Mouse (Mus musculus) lung, postnatal 10 days (tissue): ENCODE data around the gene Aff3.

Source experiments
- DNase-seq: peaks from one replicate; pipeline ENCODE4 v3.0.0; 2021

Gene Aff3

GRCm38 (mm10) chr1:38384457-38385121 lies 280.2 kb downstream of the Aff3 start:
- DNase-seq, result no peak

DNA sequence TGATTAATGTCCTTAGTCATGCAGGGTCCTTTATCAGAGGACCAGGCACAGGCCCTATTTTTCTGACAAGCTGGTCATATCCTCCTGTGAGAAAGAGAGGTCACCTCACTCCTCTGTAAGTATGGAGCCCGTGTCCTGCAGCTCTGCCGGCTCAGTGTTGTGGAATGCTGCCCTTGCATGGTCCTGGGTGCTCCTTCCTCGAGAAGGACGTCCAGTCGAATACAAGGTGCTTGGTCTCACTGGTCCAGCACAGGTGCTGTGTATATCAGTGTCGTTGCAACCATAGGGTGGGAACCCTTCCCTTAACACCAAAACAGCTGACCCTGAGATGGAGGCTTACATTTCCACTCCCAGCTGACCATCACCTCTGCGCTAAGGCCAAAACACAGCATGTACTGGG lies 280.7 kb downstream of the Aff3 start:
- no peak for DNase-seq

- no peak for DNase-seq
These were observed 282.1 kb downstream of the Aff3 start for GRCm38 (mm10) chr1:38382683-38383082.

DNA sequence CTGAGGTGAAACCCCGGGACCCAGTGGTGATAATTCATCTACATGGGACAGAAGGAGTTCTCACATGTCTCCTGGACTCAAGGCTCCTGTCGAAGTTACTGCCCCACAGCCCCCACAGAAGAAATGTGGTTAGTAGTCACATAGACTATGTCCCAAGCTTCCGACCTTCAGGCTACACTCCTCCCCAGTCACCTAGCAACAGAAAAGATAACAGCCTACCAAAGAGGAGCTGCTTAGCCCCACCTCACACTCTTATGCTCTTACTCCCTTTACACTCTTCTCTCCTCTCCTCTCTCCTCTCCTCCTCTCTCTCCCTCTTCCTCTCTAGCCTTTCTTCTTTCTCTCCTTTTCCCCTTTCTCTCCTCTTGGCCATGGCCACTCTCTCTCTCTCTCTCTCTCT lies 286.8 kb downstream of the Aff3 start:
- DNase-seq, result no peak

DNA sequence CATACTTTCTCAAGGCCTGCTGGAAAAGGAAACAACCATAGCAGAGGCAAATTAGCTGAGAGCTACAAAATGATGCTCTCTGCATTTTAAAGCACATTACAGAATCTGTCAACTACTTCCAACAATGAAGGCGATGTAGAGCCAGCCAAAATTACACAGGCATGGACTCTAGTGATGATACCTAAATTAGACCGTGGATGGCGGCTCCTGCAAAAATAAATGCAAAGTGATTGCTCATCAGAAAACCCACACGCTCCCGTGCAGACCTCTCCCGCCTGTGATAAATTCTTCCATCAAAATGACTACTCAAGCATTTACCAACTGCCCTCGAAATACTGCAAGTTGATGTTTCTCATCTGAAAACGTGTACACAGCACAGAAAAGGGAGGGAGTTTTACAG lies 295.6 kb downstream of the Aff3 start:
- DNase-seq, result no peak

- no peak for DNase-seq
These were observed 296.6 kb downstream of the Aff3 start for GRCm38 (mm10) chr1:38368081-38368689.

DNA sequence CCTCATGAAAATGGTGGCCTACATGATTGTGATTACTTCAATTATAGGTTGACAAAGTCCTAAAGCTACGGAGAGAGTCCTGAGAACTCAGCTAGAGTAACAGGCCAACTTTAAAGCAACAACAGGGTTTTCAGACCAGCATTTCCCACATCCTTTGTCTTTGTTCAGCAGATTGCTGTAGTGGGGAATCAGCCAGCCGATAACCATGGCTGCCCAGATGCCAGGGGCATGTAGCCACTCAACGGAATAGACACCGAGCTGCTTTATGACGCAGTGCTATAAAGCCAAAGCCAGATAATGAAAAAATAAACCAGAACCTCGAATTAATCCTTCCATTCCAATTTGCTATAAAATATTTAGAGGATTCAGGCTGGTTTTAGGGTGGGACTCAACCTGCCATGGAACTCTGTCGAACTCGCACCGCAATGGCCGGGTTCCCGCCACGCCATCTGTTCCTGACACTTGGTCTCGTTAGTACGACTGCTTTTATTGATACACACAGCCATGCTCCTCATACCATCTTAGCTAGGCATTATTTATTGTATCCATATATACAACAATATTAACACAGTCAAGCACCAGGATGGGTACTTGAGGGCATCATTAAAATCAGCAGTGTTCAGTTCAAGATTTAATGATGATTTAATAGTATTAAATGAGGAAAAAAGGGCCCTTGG lies 297.2 kb downstream of the Aff3 start:
- no peak for DNase-seq

DNA sequence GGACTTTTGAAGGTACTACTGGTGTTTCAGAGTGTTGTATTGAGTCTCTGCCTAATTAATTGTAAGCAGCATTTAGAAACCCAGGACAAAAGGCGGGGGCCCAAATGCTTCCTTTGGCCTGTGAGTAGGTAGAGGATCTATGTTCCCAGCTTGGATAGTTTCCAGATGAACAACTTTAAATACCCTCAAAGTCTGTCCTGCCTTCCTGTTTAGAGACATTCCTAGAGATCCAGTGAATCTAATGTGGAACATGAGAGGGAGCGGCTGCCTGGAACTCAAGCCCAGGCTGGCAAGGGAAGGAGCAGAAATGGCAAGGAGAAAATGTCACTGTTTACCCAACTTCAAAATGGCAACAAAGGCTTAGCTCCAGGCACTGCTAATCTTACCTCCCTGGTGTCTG lies 300.9 kb downstream of the Aff3 start:
- no peak for DNase-seq

- no peak for DNase-seq
These were observed 302.5 kb downstream of the Aff3 start for GRCm38 (mm10) chr1:38362275-38362674.

DNA sequence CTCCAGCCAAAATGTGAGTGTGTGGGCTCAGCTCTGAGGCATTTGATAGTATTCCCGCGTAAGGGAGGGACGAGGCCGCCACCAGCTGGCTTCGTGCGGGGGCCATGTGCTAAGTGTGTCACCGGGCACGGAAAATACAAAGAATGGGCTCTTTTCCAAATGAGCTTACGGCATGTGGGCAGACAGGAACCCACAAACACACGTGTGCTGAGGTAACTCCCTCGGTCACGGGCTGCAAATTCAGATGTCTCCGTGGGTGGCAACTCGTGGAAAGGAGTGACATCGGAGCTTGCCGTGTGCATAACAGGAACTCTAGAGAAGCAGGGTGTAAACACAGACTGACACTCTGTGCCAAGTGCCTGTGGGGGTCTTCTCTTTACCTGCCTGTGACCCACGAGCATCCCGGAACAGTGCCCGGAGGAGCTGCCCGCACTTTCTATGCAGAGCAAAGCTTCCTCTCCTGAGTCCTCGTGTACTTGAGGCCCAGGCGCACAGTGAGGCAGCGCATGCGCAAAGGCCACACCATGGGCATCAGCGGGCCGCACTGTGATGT lies 305.9 kb downstream of the Aff3 start:
- peak; percentile 50 for DNase-seq

DNA sequence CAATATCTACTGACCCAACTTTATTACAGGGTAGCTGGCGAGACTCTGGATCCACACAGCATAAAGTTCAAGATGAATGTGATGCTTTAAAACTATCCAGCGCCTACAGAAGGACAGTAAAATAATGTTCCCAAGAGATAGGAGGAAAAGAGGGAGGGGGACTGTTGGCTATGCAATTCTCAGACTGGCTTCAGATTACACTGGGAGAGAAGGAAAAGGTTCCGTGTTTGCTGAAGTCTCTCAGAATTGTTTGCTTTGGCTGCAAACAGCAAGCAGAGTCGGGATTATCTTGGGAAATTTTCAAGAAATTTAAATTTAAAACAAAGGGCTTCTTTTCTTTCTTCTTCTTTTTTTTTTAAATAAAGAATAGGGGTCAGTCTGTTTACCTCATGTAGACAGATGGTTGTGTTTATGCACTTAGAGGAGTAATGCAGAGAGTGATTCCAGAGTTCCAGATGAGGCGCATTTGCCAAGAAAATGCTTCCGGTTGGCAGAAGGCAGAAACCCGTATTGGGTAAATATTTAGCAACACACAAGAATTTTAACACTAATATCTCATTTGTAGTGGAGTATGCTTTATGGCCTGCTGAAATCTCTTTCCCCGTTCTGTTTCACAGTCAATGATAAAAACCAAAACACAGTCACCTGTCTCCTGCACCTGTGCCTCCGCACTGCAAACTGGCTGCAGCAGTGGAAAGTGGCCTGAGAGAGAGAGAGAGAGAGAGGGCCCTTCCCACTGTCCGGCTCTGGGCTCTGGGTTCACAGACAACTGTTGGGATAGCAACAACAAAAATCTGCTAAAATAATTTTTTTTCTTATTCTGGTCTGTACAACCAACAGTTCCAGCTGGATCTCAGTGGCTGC lies 306.6 kb downstream of the Aff3 start:
- DNase-seq, result peak; percentile 74

- no peak for DNase-seq
These were observed 310.2 kb downstream of the Aff3 start for GRCm38 (mm10) chr1:38354585-38354984.

DNA sequence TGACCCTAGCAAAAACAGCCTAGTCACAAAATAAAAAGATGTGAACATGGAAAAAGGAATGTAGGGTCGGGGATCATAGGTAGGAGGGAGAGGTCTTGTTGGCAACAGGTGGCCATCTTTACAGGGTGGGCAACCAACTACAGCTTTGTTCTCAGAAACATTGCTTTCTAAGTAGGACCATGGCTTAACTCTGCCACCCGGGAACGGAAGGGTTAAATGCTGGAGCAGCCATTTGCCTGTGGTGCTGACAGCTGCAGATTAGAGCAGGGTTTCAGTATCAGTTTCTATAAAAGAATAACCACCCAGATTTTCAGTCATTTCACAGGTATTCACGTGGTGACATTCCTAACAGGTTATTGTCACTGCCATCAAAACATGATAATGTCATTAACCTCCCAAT lies 317.4 kb downstream of the Aff3 start:
- DNase-seq, result no peak

DNA sequence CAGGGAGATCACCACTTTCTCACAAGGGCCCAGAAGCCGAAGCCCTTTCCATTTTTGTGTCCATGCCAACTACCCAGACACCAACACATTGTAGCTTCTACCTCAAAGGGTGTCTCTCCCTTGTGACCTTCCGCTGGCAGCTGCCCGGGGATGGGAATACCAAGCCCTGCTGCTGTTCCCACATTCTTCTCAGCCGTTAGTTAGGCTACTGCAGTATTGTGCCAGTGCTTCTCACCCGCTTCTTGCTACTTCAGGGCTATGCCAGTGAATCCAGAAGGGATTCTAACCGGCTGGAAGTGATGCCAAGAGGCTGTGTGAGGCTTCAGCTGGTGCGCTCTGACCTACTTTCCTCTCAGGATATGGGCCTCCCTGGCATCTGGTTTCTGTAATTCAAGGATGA lies 330.5 kb downstream of the Aff3 start:
- peak; percentile 35 for DNase-seq

DNA sequence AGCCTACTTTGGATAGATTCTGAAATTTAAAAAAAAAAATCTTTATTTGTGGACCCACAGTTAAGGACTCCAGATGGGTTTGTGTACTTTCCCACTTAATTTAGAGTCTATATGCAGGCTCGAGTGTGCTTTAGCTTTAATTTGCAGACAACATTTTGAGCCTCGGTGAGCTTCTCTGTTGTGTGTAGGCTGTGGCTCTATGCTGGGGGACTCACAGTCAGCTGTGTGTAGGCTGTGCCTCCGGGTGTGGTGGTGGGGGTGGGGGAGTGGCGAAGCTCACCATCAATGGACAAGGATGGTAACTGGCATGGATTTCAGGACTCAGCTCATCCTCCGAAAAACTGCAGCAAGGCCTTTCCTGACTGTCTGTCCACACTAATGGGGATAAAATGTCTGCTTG lies 331.8 kb downstream of the Aff3 start:
- no peak for DNase-seq

DNA sequence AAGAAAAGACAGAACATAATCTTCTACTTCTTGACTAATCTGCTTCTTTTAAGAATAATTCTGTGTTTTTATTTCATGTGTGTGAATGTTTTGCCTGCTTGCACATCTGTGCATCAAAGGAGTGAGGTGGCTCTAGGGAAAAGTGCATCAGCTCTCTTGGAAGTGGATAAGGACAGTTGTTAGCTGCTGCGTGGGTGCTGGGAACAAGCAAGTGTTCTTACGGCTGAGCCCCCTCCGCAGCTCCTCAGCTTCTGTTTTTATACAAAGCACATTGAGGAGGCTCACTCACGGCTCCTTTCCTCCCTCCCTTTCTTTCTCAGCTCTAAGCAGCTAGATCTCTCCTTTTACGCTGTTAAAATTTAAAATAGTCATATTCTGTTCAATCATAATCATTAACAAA lies 340.5 kb downstream of the Aff3 start:
- DNase-seq, result no peak

GRCm38 (mm10) chr1:38321861-38322260 lies 342.9 kb downstream of the Aff3 start:
- no peak for DNase-seq

DNA sequence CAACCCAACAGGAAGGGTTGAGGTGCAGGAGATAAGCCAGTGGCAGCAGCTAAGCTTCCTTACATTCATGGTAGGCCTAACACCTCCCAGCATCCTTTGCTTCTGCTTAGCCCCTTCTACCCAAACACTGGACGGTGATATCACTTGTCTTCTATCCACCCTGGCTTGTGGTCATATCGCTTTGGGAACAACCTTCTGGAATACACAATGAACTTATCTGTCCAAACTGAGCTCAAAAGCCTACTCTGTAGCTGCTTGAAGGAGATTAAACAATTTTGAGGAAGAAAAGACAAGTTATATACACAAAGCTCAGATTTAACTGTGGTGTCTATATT lies 343.8 kb downstream of the Aff3 start:
- DNase-seq, result no peak

DNA sequence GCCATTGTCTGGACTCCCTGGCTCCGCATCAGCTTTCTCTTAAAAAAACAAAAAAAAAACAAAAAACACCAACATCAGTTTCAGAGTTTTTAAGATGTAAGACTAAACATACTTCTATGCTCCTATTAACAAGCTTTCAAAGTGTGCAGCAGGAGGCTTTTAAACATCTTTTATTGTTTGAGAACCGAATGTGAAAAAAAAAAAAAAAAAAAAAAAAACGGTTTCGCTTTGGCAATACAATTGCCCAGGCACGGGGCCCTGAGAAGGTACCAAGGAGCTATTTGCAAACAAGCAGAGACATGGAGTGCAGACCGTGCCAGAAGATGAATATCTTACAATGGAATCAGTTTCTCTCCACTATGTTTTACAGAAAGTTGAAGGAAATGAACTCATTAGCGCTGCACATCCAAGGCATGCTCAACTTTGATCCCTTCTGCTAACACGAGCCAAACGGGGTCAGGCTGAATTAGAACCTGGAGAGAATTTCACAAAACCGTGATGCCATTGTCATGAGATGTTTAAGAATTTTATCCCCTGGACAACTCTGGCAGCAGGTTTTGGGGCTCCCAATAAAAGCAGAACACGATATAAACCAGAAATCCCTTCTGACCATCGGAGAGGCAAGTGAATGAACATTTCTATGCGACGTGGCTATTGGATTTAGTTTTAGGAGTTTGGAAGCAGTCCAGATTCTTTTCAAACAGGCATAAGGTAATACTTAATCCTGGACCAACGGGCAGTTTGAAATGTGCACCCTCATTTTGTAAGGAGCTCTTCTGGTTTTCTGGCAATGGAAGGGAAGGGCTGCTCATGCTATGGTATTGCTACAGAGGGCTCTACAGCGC lies 344.4 kb downstream of the Aff3 start:
- no peak for DNase-seq

DNA sequence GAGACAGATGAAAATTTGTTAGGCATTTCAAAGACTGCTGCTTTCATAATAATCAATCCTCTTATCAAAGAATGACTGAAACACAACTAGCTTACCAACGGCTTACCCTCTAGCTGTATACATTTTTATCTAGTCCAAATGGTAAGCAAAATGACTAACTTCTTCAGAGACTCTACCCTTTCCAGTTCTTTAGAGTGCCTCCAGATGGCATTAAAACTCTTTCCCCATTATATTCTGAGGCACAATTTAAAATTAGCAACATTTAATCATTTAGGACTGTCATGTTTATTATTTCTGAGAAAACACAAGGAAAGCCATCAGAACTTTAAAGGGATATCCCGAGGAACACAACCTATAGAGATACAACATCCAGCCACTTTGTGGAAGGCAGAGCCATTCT lies 346.1 kb downstream of the Aff3 start:
- no peak for DNase-seq

- no peak for DNase-seq
These were observed 348.8 kb downstream of the Aff3 start for GRCm38 (mm10) chr1:38315992-38316391.

DNA sequence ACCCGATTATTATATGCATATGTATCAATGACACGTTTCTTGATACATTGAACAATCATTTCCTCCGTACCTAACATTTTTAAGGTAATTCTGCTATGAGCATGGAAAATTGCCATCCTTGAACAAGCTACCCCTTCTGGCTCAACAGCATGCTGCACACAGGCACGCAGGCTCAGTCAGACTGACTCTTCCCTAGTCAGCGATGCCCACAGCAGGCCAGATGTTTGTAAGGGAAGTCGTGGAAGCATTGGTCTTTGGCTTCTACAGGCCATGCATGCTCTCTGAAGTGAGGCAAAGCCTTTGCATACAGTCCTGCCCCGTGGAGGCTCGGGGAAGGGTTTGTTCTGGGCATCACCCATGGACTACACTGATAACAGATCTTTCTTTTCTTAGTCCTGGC lies 354.3 kb downstream of the Aff3 start:
- DNase-seq, result no peak
